Comparison of ENCODE assay signal across 8 mouse cellular contexts in the genomic region with DNA sequence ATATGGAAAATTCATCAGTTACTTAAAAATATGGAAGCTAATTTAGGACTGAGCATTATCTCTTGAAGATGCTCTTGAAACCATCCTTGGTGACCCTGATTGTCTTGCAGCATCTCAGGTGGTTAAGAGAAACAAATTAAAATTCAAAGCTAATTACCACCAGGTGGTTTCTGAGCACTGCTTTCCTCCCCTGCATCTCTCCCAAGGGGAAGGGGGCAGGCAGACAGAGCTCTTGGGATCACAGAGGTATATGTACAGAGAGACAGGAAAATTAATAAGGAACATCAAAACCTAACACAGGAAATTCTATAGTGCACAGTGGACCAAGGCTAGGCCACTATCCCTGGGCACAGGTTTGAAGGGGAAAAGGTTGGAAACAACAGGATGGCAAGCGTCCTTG. TPM values are rescaled to one million over a fixed set of nuclear protein-coding genes. Genes with fewer than 3 reads are reported as not detected.
DNase-seq lines count a peak whose midpoint lies in the region; ATAC-seq and TF ChIP-seq lines count a peak whose summit lies in the region.

No protein-coding gene starts in this region.

- no peaks in the 10 kb centered on the region for H3K9me3 ChIP-seq in lung, embryonic 14.5 days (ENCODE audit: low read depth, low read length)
- no peaks in the 10 kb centered on the region for H3K9me3 ChIP-seq in hindbrain, embryonic 13.5 days
- no peaks in the 10 kb centered on the region for H3K9me3 ChIP-seq in midbrain, embryonic 10.5 days (replicated peaks)

- peak overlapping the region; percentile 34 for H3K9ac ChIP-seq in lung, embryonic 14.5 days
- peak overlapping the region; percentile 74 for H3K9ac ChIP-seq in hindbrain, embryonic 13.5 days

- peak; percentile 38; the same call in 1 of the 2 replicates for ATAC-seq in lung, embryonic 14.5 days (ENCODE audit: insufficient read depth)
- peak; percentile 47; the same call in 1 of the 2 replicates for ATAC-seq in hindbrain, embryonic 13.5 days (ENCODE audit: low FRiP score)

- H3K4me3 ChIP-seq in lung, embryonic 14.5 days (ENCODE audit: low read depth, low read length), result peak overlapping the region; percentile 45
- H3K4me3 ChIP-seq in hindbrain, embryonic 13.5 days, result peak overlapping the region; percentile 55
- peak overlapping the region; percentile 64 for H3K4me3 ChIP-seq in midbrain, embryonic 10.5 days

- intact Hi-C loops in gastrocnemius, postnatal 14 days (cut with DNase I; ENCODE audit: low total_unique reads), result no loop called here

- WGBS in lung, embryonic 14.5 days, result 61% methylated on average over 1 of the region's 1 CpGs
- WGBS in hindbrain, embryonic 13.5 days, result 69% methylated on average over 1 of the region's 1 CpGs
- 85% methylated on average over 1 of the region's 1 CpGs for WGBS in midbrain, embryonic 10.5 days

- no peaks in the 10 kb centered on the region for H3K36me3 ChIP-seq in lung, embryonic 14.5 days (ENCODE audit: insufficient read depth)
- no peaks in the 10 kb centered on the region for H3K36me3 ChIP-seq in hindbrain, embryonic 13.5 days
- no peaks in the 10 kb centered on the region for H3K36me3 ChIP-seq in midbrain, embryonic 10.5 days

- no peak for DNase-seq in lung, embryonic 14.5 days
- DNase-seq in lung, postnatal 14 days, result no peak
- DNase-seq in embryo, embryonic 10.5 days (ENCODE audit: low spot score), result peak; percentile 10
- no peak for DNase-seq in midbrain, embryonic 10.5 days (ENCODE audit: low spot score)
- DNase-seq in adrenal gland, postnatal 25 days, result no peak
- no peak for DNase-seq in gastrocnemius, postnatal 14 days
- DNase-seq in spleen, adult 18-20 months, result no peak

- H3K4me2 ChIP-seq in lung, embryonic 14.5 days, result peak overlapping the region; percentile 62
- peak overlapping the region; percentile 71 for H3K4me2 ChIP-seq in hindbrain, embryonic 13.5 days

- H3K27ac ChIP-seq in lung, embryonic 14.5 days (ENCODE audit: low read depth), result peak overlapping the region; percentile 62
- H3K27ac ChIP-seq in hindbrain, embryonic 13.5 days, result no peak overlapping the region
- H3K27ac ChIP-seq in midbrain, embryonic 10.5 days (replicated peaks), result peak overlapping the region; percentile 80

- TF ChIP-seq CTCF in lung, embryonic 14.5 days (IDR thresholded peaks at IDR 0.05; ENCODE audit: low read depth), result no peak

- no peaks in the 10 kb centered on the region for H3K27me3 ChIP-seq in lung, embryonic 14.5 days (ENCODE audit: insufficient read depth, low read length)
- H3K27me3 ChIP-seq in hindbrain, embryonic 13.5 days, result no peaks in the 10 kb centered on the region
- no peaks in the 10 kb centered on the region for H3K27me3 ChIP-seq in midbrain, embryonic 10.5 days (ENCODE audit: low read depth, poor library complexity, severe bottlenecking)

- H3K4me1 ChIP-seq in lung, embryonic 14.5 days (ENCODE audit: insufficient read depth), result no peaks in the 10 kb centered on the region
- peaks cover 14% of the 10 kb centered on the region for H3K4me1 ChIP-seq in hindbrain, embryonic 13.5 days (replicated peaks)
- H3K4me1 ChIP-seq in midbrain, embryonic 10.5 days, result peaks cover 10% of the 10 kb centered on the region

RNA-seq across cellular contexts. Expression of gene Zfp595, which starts 0.5 kb away (rescaled TPM):
- polyA plus RNA-seq in lung, embryonic 14.5 days (2014; fragmentation: Nextera tagmentation; extraction: Ambion mirVana), result 2.9 and 3.1 TPM in 2 replicates
- 1.6 and 1.9 TPM in 2 replicates for polyA plus RNA-seq in hindbrain, embryonic 13.5 days (2015; fragmentation: Nextera tagmentation; extraction: Ambion mirVana)
- 1.5 and 1.8 TPM in 2 replicates for polyA plus RNA-seq in midbrain, embryonic 10.5 days (2016; fragmentation: Nextera tagmentation; extraction: Ambion mirVana)
- 6.2 and 7.4 TPM in 2 replicates for total RNA-seq in adrenal gland, postnatal 25 days (2021)
- total RNA-seq in gastrocnemius, postnatal 14 days (2021), result 1 to 10 TPM; 1.2 TPM

RNA-seq across cellular contexts. Expression of gene Zfp457, which starts 26.6 kb away (rescaled TPM):
- polyA plus RNA-seq in lung, embryonic 14.5 days (2014; fragmentation: Nextera tagmentation; extraction: Ambion mirVana), result 0.42 TPM in 1 of 2 replicates, not detected in the other
- 0.84 and 1.1 TPM in 2 replicates for polyA plus RNA-seq in hindbrain, embryonic 13.5 days (2015; fragmentation: Nextera tagmentation; extraction: Ambion mirVana)
- polyA plus RNA-seq in midbrain, embryonic 10.5 days (2016; fragmentation: Nextera tagmentation; extraction: Ambion mirVana), result 0.37 and 0.59 TPM in 2 replicates
- 3.7 and 5.8 TPM in 2 replicates for total RNA-seq in adrenal gland, postnatal 25 days (2021)
- 1 to 10 TPM in 1 of 2 experiments, under 1 TPM in 1; 0.80 to 2.0 TPM for total RNA-seq in gastrocnemius, postnatal 14 days (2021)

RNA-seq across cellular contexts. Expression of gene Gm28044, which starts 27.5 kb away (rescaled TPM):
- polyA plus RNA-seq in lung, embryonic 14.5 days (2014; fragmentation: Nextera tagmentation; extraction: Ambion mirVana), result 0.67 TPM in 1 of 2 replicates, not detected in the other
- polyA plus RNA-seq in hindbrain, embryonic 13.5 days (2015; fragmentation: Nextera tagmentation; extraction: Ambion mirVana), result 0.44 TPM in 1 of 2 replicates, not detected in the other
- not detected in 2 replicates for polyA plus RNA-seq in midbrain, embryonic 10.5 days (2016; fragmentation: Nextera tagmentation; extraction: Ambion mirVana)
- total RNA-seq in adrenal gland, postnatal 25 days (2021), result 1.2 TPM in 1 of 2 replicates, not detected in the other
- total RNA-seq in gastrocnemius, postnatal 14 days (2021), result under 1 TPM in 1 of 2 experiments, not detected in 1; 0.66 TPM

RNA-seq across cellular contexts. Expression of gene Zfp953, which starts 27.5 kb away (rescaled TPM):
- polyA plus RNA-seq in lung, embryonic 14.5 days (2014; fragmentation: Nextera tagmentation; extraction: Ambion mirVana), result 1.3 and 1.6 TPM in 2 replicates
- 0.68 and 0.69 TPM in 2 replicates for polyA plus RNA-seq in hindbrain, embryonic 13.5 days (2015; fragmentation: Nextera tagmentation; extraction: Ambion mirVana)
- 0.97 and 1.0 TPM in 2 replicates for polyA plus RNA-seq in midbrain, embryonic 10.5 days (2016; fragmentation: Nextera tagmentation; extraction: Ambion mirVana)
- 4.1 and 4.9 TPM in 2 replicates for total RNA-seq in adrenal gland, postnatal 25 days (2021)
- total RNA-seq in gastrocnemius, postnatal 14 days (2021), result under 1 TPM; 0.89 to 0.90 TPM

RNA-seq across cellular contexts. Expression of gene Gm28041, which starts 42.7 kb away (rescaled TPM):
- 0.28 and 0.37 TPM in 2 replicates for polyA plus RNA-seq in lung, embryonic 14.5 days (2014; fragmentation: Nextera tagmentation; extraction: Ambion mirVana)
- polyA plus RNA-seq in hindbrain, embryonic 13.5 days (2015; fragmentation: Nextera tagmentation; extraction: Ambion mirVana), result not detected in 2 replicates
- polyA plus RNA-seq in midbrain, embryonic 10.5 days (2016; fragmentation: Nextera tagmentation; extraction: Ambion mirVana), result 0.16 and 0.19 TPM in 2 replicates
- total RNA-seq in adrenal gland, postnatal 25 days (2021), result 2.2 TPM in 1 of 2 replicates, not detected in the other
- total RNA-seq in gastrocnemius, postnatal 14 days (2021), result under 1 TPM; 0.35 TPM
